8 mouse cellular contexts compared by ENCODE assay signal in the genomic region with DNA sequence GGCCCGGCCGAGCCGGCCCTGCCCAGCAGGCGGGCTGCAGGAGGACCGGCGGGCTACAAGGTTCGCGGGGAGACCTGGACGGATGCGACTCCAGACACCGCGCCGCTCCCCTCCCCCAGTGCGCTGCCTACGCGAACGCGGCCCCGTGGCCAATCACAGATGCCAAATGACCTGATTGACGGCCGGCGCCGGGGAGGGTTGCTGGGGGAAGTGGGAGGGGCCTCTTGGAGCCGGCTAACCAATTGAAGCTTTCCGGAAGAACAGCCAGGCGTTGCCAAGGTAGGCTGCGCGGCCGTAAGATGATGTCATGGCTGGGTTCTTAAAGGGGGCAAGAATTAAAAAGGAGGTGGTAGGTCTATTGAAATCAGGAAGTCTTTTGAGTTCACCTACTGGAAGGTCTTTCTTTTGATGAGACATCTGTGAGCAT. TPM values are rescaled to one million over a fixed set of nuclear protein-coding genes. Genes with fewer than 3 reads are reported as not detected.
A peak's percentile ranks its signal among the peaks of the same experiment; 100 is the strongest.
DNase-seq lines count a peak whose midpoint lies in the region; ATAC-seq lines count a peak whose summit lies in the region.

Gene 4933424G06Rik, plus strand, starts transcription at position 296 of the 427 bp plus-strand sequence.

- ATAC-seq in megakaryocyte progenitor cell, adult 5-6 weeks (replicated peaks; ENCODE audit: poor library complexity): peak; percentile 97

- DNase-seq in adipocyte (ENCODE audit: low spot score): peak; percentile 98
- peak; percentile 97 for DNase-seq in embryo, embryonic 10 days (ENCODE audit: low spot score)
- DNase-seq in gastrocnemius, postnatal 10 days: peak; percentile 96
- peak; percentile 99 for DNase-seq in induced T-regulatory cell, adult 2 months (ENCODE audit: low read depth)
- peak; percentile 94 to 98 for DNase-seq in left cerebral cortex, adult 9 months (ENCODE audit: low spot score in 2 of 2)
- peak; percentile 99 for DNase-seq in right cerebral cortex, postnatal 14 days
- DNase-seq in urinary bladder, postnatal 36 days (ENCODE audit: low spot score in 2 of 2): peak; percentile 96 to 98

RNA-seq across cellular contexts. Expression of gene 4933424G06Rik, which starts in this region (rescaled TPM):
- total RNA-seq in gastrocnemius, postnatal 10 days (2021): not detected
- total RNA-seq in megakaryocyte progenitor cell, adult 5-6 weeks (2015): not detected in 2 replicates
- total RNA-seq in megakaryocyte progenitor cell, adult 5-6 weeks (2017): not detected in 2 replicates

Comparison
In these comparisons a context has a peak if more than half of its experiments do, and no peak if none do; other contexts are left out.
1. Peak in every context shown above with its lines: DNase-seq and ATAC-seq.
2. Peak in DNase-seq in gastrocnemius, postnatal 10 days; RNA of the gene not detected or under 1 TPM.
3. Peak in ATAC-seq in megakaryocyte progenitor cell, adult 5-6 weeks; RNA of the gene not detected or under 1 TPM.